Mouse (Mus musculus) cortical plate, adult 2 months (tissue): Measurements from ENCODE around the gene Rprml.

Experiments
- CTCF ChIP-seq: fragments of 200-500 bp; IDR thresholded peaks from 2 replicates; pipeline ENCODE4 v1.5.1; 2011; ENCODE audit warnings: mild to moderate bottlenecking, control low read depth, low read length; ENCODE audit not compliant: insufficient read depth; ENCODE audit errors: extremely low read depth
- POLR2A ChIP-seq: fragments of 200-500 bp; IDR thresholded peaks from 2 replicates; pipeline ENCODE4 v1.6.1; 2011; ENCODE audit warnings: mild to moderate bottlenecking, low read length, control low read depth; ENCODE audit not compliant: insufficient read depth; ENCODE audit errors: extremely low read depth

DNA sequence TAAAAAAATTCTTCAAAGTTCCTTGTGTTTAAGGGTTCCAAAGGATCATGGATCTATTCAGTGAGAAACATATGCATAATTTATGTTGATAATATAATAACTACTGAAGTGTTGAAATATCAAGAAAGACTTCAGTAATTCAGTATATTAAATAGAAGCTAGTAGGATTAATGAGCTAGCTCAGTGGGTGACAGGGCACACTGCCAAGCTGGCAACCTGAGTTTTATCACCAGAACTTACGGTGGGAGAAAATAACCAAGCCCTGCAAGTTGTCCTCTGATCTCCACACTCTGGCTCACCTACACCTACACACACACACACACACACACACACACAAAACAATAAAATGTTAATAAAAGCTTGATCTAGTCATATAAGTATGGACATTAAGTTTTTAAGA, 43.9 kb downstream of the Rprml start:
- TF ChIP-seq POLR2A (no peak), CTCF (no peak)
